Mouse (Mus musculus): ENCODE results near the gene Slc37a3.

Gene Slc37a3

DNA sequence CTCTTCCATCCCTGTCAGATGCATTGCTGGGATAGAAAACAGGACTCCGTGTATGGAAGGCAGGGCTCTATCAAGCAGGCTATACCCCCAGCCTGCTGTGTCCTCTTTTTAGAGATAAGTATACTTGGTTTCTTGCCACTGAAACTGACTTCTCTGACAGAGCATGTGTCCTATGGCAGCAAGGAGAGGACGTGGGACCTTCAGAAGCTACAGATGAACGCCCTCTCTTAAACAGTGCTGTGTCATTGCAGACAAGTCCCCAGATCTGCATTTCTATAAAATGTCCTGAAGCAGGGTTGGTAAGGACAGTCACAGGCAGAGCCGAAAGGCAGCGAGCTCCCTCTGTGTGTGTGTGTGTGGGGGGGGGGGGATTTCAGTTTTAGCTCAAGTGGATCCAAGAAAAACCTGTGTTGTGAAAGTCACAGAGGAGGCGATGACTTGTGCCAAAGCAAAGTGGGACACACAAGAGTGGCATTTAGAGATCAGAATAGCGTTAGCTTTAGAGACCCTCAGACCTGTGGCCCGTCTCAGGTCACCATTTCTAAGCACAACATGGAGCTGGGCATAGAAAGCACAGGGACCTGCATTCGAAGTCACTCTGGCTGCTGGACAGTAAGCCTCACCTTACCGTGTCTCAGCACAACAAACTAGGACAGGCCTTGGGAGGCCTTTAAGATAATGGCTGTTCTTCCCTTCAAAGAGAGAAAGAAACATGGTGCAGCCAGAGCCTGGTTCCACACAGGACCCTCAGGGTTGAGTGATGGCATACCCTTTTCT is 59.4 kb downstream of the Slc37a3 start:
- DNase-seq: no peak

- no peak for DNase-seq
These were observed 61.4 kb downstream of the Slc37a3 start for GRCm38 (mm10) chr6:39316089-39316488.

DNA sequence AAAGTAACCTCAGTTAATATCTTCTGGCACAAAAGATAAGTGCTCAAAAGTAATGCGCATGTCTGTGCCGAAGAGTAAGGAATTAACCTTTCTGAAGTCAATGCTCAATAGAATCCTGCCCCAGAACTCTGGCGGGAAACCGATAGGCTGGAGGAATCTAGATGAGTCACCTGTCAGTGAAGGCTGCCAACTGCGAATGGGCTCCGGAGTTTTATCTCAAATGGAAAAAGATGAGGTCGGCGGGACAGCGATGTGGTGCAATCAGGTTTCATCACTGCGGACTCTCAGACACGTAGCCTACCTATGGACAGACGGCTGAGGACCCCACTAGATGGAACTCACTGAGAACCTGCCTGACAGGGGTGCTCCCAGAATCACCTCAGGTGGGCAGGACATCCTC is 63.0 kb downstream of the Slc37a3 start:
- no peak for DNase-seq

GRCm38 (mm10) chr6:39311786-39312185 is 65.7 kb downstream of the Slc37a3 start:
- DNase-seq: no peak

DNA sequence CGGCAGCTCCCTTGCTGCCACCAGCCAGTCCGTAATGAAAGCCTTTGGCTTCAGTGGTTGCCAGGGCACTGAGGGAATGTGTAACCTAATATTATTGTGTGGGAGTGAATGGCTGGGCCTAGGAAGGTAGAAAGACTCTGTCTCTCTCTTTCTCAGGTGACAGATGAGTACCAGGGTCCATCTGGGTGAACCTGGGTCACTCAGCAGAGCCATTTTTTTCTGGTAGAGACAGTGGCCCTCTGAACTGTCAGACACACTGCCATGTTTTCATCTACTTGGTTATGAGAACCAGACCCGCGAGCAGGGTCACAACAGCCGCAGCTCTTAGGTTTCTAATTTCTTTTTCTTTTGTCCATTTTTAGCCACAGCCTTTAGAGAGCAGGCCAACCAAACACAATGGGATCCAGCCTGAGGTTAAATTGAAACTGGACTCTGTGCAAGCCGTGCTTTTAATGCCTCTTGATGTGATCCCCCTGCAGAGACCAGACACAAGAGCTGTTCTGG is 73.1 kb downstream of the Slc37a3 start:
- no peak for DNase-seq

DNA sequence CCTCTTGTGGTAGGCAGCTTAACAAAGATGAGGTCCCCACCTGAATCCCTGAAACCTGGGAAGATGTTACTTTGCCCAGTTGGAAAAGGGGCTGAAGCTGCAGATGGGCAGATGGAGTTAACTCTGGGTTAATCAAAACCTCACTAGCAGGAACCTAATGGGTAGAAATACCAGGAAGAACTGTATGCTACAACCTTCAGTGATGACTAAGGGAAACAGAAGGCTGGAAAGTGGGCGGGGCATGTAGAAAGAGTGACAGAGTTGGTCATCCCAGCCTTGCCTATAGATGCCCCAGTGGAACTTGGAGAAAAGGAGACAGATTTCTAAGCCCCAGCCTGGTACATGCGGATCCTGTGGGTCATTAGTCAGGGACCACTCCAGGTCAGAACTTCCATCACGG is 76.0 kb downstream of the Slc37a3 start:
- no peak for DNase-seq

- no peak for DNase-seq
These were observed 80.4 kb downstream of the Slc37a3 start for GRCm38 (mm10) chr6:39297079-39297478.

DNA sequence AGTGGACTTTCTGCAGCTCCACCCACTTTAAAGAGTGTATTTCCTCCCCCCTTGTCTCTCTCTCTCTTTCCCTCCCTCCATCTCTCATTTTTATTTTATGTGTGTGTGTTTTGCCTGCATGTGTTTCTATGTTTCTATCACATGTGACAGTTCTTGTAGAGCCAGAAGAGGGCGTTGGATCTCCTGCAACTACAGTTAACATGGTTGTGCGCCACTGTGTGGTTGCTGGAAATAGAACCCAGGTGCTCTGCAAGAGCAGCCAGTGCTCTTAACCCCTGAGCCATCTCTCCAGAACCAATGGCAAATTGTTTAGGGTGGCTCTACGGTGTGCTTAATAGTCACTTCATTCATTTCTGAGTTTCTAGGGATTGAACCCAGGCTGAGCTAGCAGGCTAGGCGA is 81.0 kb downstream of the Slc37a3 start:
- no peak for DNase-seq

DNA sequence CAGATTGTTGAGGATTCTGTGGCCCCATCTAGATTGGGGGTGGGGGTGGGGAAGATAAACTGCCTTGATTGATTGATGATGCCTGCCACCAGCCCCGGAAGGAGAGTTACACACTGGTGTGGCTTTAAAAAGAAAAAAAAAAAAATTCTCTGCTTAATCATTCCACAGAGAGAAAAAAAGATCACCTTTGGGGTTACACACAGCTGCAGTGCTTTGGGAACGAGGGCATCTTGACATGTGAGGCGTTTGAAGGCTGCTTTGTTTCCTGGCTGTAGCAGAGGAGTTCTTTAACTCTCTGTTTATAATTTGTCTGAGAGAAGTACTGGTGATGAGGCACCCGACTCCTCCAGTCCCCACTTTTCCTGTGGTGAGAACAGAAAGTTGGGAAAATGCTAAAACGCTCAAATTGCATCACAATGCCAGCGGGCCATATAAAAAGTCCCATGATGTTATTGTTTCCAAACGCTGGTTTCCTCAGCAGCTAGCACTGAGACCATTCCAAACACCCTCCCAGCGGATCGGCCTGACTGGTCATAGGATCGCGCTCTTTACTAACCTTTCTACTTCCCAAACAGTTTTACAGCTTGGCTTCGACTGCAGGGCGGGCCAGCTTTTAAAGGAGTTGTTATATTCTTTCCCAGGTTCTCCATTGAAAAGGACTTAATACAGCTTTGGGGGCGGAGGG is 81.6 kb downstream of the Slc37a3 start:
- DNase-seq: peak; percentile 48

GRCm38 (mm10) chr6:39289721-39290120 is 87.8 kb downstream of the Slc37a3 start:
- no peak for DNase-seq

DNA sequence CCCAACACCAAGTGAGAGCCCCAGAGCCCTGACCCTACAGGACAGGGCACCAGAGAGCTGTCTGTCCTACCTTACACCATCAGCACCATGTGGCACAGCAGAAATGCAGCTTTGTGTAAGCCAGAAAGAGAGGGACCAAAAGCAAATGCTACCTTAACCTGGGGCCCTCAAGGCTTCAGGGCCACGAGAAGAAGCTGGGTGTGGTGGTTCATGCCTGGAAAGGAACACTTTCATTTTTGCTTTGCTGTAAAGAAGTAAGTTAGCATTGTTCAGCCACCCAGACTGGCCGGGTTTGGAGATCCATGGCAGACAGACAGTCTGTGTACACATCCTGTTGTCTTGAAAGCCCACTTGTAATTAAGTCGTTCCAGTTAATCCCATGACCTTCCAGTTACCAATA is 89.7 kb downstream of the Slc37a3 start:
- DNase-seq: no peak

- DNase-seq: no peak
These were observed 90.8 kb downstream of the Slc37a3 start for GRCm38 (mm10) chr6:39286732-39287083.

- no peak for DNase-seq
These were observed 91.3 kb downstream of the Slc37a3 start for GRCm38 (mm10) chr6:39286053-39286731.

GRCm38 (mm10) chr6:39284836-39285235 is 92.6 kb downstream of the Slc37a3 start:
- DNase-seq: no peak

All from kidney, postnatal 10 days (tissue).